Mouse (Mus musculus): ENCODE results near the gene Pgm2. TPM values are rescaled to one million over a fixed set of nuclear protein-coding genes. Genes with fewer than 3 reads are reported as not detected.

Pgm2 gene
- polyA plus RNA-seq, 1 experiment from 2014 or later, result 30.8 TPM

GRCm38 (mm10) chr5:64168990-64169540 is 76.3 kb downstream of the Pgm2 start:
- H3K4me3 ChIP-seq, result no peak overlapping the region
- no peak overlapping the region for H3K27ac ChIP-seq
- no peaks in the 10 kb centered on the region for H3K4me1 ChIP-seq
- no peaks in the 10 kb centered on the region for H3K27me3 ChIP-seq
- H3K36me3 ChIP-seq (ENCODE audit: poor library complexity, severe bottlenecking), result no peaks in the 10 kb centered on the region
- no peak overlapping the region for H3K9ac ChIP-seq
- 93% methylated on average over 10 of the region's 10 CpGs for WGBS
- no peaks in the 10 kb centered on the region for H3K9me3 ChIP-seq (replicated peaks)
- no peak for ATAC-seq
- no peak overlapping the region for H3K4me2 ChIP-seq

DNA sequence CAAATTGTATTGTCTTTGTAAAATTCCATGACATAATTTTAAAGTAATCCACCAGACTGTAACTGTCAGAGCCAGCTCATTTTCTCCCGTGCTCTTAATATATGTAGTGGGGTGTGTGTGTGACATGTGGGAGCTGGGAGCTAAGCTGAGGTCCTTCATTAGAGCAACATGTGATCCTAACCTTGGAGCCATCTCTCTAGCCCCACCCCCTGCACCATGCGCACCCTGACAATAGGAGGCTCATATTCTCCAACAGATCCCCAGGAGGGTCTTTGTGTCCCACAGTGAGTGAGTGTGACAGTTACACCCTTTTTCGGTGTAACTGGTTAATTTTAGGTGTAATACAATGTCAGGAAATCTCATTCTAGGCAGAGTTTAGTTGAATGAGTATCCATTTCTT is 80.1 kb downstream of the Pgm2 start:
- Histone ChIP-seq H3K4me3 (no peak overlapping the region), H3K9ac (no peak overlapping the region), H3K36me3 (ENCODE audit: poor library complexity, severe bottlenecking) (no peaks in the 10 kb centered on the region), H3K4me1 (no peaks in the 10 kb centered on the region), H3K4me2 (no peak overlapping the region), H3K27me3 (no peaks in the 10 kb centered on the region), H3K27ac (no peak overlapping the region), H3K9me3 (replicated peaks) (no peaks in the 10 kb centered on the region)
- no peak for ATAC-seq
- WGBS, result 75% methylated on average over 3 of the region's 3 CpGs

GRCm38 (mm10) chr5:64173302-64173701 is 80.6 kb downstream of the Pgm2 start:
- Histone ChIP-seq H3K9ac (no peak overlapping the region), H3K4me2 (no peak overlapping the region), H3K36me3 (ENCODE audit: poor library complexity, severe bottlenecking) (no peaks in the 10 kb centered on the region), H3K4me3 (no peak overlapping the region), H3K4me1 (no peaks in the 10 kb centered on the region), H3K9me3 (replicated peaks) (no peaks in the 10 kb centered on the region), H3K27ac (no peak overlapping the region), H3K27me3 (no peaks in the 10 kb centered on the region)
- no peak for ATAC-seq
- WGBS, result 66% methylated on average over 16 of the region's 16 CpGs

DNA sequence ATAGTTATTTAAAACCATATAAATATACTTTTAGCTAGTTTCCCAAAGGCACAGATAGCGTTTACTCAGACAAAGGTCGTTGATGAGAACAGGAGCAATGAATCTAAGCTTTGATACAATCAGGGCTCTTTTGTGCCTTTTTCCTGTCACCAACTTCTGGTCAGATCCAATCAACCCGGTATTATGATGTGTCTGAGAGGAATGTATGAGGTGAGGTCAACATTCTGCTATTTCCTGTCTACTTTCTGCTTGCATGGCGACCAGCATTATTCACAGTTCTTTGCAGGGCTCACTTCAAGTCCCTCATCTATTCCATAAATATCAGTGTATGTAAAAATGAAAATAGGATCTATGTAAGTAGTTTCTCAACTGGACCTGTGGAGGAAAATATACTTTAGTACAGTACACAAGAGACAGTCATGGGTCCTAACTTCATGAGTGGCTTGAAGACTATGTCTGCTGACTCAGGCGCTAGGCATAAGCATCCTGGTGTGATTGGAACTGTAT is 81.7 kb downstream of the Pgm2 start:
- Histone ChIP-seq H3K4me2 (no peak overlapping the region), H3K4me3 (no peak overlapping the region), H3K27me3 (no peaks in the 10 kb centered on the region), H3K9me3 (replicated peaks) (no peaks in the 10 kb centered on the region), H3K36me3 (ENCODE audit: poor library complexity, severe bottlenecking) (no peaks in the 10 kb centered on the region), H3K27ac (no peak overlapping the region), H3K4me1 (no peaks in the 10 kb centered on the region), H3K9ac (no peak overlapping the region)
- WGBS, result 83% methylated on average over 5 of the region's 5 CpGs
- ATAC-seq, result no peak

Small RNA genes lying within 50 kb of the gene (microRNA-seq; reads per million reads assigned to microRNA genes)
- gene Gm22395, result not detected
- not detected for gene Gm23967

Other genes with a start within 250 kb of the Pgm2 start
- gene Rell1, start 124.1 kb upstream of the Pgm2 start, polyA plus RNA-seq (2015; fragmentation: Nextera tagmentation; extraction: Ambion mirVana), result 14.1 and 14.4 TPM in 2 replicates
- 15.9 and 16.5 TPM in 2 replicates for gene Tbc1d1, start 63.4 kb downstream of the Pgm2 start, polyA plus RNA-seq (2015; fragmentation: Nextera tagmentation; extraction: Ambion mirVana)